Mouse (Mus musculus) megakaryocyte, embryonic 14.5 days (primary cell): ENCODE measurements around the gene Krit1.

ENCODE experiments used
- FLI1 ChIP-seq: IDR thresholded peaks from 2 replicates; pipeline ENCODE4 v1.6.1; 2012; ENCODE audit warnings: low read length, inconsistent platforms, mixed read lengths
- GATA1 ChIP-seq: IDR thresholded peaks from 3 replicates; pipeline ENCODE4 v1.6.1; 2012; ENCODE audit warnings: mixed read lengths, low read length, inconsistent platforms, borderline replicate concordance

GRCm38 (mm10) chr5:3772017-3772416 is 31.0 kb upstream of the Krit1 start:
- TF ChIP-seq GATA1 (no peak), FLI1 (no peak)
